Mouse (Mus musculus) kidney, adult 11 months (tissue): ENCODE results near the gene Gm13420.

Experiments
- DNase-seq: peaks from one replicate; pipeline ENCODE4 v3.0.0; 2022

Gene Gm13420

GRCm38 (mm10) chr2:29700898-29701297, 50.6 kb downstream of the Gm13420 start:
- no peak for DNase-seq

- no peak for DNase-seq
Measured at GRCm38 (mm10) chr2:29698421-29699290, 52.8 kb downstream of the Gm13420 start.

- DNase-seq, result no peak
Measured at GRCm38 (mm10) chr2:29696207-29696800, 55.2 kb downstream of the Gm13420 start.
